Mouse (Mus musculus): Measurements from ENCODE around the gene Dtx2.
A peak's percentile ranks its signal among the peaks of the same experiment; 100 is the strongest.

Gene Dtx2

DNA sequence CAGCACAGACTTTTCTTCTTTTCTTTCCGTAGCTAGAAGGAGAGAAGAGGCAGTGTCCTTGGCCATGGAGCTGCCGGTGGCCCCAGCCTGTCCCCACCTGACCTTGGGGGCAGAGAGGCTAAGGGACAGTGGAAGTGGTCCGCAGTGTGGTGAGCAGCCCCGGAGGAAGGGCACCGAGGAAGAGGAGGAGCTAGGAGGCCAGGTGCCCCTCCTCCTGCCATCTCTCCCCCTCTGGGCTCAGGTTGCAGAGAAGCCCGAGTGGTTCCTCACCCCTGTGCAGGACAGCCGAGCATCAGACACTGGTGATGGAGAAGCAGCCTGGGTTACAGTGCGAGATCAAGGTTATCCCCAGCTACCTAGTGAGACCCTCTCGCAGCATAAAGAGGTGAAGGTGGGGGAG lies 20.2 kb upstream of the Dtx2 start, which contains the start of gene Ssc4d:
Gene Ssc4d, minus strand, starts transcription at position 167 of the 400 bp plus-strand sequence.
- DNase-seq (ENCODE audit: low read depth, low spot score), result no peak

DNA sequence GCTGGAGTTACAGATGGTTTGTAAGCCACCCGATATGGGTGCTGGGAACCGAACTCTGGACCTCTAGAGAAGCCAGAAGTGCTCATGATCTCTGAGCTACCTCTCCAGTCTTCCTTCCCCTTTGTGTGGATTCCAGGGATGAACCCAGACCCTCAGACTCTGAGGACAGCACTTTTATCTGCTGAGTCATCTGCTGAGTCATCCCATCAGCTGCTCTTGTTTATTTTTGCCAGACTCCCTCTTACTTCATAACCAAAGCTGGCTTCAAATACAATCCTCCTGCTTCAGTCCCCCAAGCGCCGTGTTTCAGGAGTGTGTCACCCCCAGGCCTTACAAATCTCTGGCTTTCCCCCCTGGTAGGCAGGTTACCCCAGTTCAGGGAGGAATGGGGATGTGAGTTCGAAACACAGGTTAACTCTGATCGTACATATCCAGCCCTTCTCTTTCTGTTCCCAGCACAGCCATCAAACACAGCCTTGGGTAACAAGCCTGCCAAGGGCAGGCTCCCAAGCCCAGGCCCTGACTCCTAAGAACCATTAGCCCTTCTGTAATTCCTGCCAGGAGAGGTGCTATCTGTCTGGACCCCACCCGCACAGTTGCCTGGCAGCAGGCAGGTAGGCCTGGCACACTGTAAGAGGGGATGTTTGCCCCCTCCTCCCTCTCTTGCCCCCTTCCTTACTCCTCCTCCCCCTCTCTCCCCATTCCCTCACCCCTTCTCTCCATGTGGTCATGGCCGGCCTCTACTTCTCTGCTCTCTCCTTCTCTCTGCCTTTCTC lies 18.5 kb upstream of the Dtx2 start:
- DNase-seq (ENCODE audit: low read depth, low spot score), result peak; percentile 55

DNA sequence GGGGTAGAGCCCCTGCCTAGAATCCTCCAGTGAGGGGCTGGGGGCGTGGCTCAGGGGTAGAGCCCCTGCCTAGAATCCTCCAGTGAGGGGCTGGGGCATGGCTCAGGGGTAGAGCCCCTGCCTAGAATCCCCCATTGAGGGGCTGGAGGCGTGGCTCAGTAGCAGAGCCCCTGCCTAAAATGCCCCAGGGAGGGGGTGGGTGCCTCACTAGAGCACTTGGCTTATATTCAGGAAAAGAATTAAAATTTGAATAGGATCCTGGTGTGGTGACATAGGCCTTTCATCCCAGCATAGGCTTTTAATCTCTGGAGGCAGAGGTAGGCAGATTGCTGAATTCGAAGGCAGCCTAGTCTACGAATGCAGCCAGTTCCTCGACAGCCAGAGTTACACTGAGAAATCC lies 15.2 kb upstream of the Dtx2 start:
- DNase-seq (ENCODE audit: low read depth, low spot score), result no peak

DNA sequence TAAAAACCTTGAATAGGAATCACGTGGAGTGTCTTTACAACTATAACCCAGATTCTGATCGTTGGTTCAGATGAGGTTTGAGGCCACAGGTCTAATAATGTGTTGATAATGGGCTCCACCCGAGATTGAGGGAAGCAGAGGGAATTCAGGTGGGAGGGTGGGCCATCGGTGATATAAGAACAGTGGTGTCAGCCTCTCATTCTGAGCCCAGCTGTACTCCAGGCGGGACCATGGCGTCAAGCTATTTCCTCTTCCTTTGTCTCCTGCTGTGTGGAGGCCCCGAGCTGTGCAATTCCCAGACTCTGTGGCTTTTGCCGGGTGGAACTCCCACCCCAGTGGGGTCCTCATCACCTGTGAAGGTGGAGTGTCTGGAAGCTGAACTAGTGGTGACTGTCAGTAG lies 14.7 kb upstream of the Dtx2 start, which contains the start of gene Zp3:
Gene Zp3, plus strand, starts transcription at position 196 of the 400 bp plus-strand sequence.
- DNase-seq (ENCODE audit: low read depth, low spot score), result no peak

DNA sequence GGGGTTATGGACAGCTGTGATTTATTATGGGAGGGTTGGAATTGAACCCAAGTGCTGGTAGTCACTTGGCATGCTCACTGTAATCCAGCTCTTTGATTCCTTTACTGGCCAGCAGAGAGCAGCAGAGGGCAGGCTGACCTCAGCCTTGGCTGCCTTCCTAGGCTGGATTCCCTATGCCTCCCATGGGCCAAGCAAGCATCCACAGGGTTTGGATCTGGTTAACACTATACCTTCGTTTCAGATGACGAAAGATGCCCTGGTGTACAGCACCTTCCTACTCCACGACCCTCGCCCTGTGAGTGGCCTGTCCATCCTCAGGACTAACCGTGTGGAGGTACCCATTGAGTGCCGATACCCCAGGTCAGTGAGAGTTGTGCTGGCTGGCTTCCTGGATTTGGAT lies 12.2 kb upstream of the Dtx2 start:
- peak; percentile 81 for DNase-seq (ENCODE audit: low read depth, low spot score)

DNA sequence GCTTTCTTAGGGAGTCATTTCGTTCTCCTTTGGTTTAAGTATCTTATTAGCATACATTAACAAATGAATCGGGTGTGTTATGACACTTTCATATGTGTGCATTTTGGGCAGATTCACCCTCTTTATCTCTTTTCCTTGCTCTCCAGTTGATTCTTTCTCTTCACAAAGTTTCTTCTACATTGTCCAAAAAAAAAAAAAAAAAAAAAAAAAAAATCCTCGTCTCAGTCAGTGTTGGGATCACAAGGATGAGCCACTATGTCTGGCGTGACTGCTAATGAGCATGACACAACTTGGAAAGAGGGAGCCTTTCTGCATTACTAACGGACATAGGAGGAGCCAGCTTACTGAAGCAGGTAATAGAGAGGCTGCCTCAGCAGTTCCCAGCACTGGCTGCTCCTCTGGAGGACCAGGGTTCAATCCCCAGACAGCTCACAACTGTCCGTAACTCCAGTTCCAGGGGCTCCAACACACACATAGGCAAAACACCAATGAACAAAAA lies 10.0 kb upstream of the Dtx2 start:
- DNase-seq (ENCODE audit: low read depth, low spot score), result no peak

DNA sequence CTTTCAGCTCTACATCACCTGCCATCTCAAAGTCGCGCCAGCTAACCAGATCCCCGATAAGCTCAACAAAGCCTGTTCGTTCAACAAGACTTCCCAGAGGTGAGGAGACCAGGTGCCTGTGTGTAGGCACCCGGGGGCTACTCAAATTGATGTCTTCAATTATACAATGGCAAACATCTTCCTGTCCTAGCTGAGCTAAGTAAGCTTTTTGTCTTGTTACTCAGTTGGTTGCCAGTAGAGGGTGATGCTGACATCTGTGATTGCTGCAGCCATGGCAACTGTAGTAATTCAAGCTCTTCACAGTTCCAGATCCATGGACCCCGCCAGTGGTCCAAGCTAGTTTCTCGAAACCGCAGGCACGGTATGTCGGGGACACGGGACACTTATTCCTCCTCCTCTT lies 7.4 kb upstream of the Dtx2 start:
- DNase-seq (ENCODE audit: low read depth, low spot score), result peak; percentile 66

DNA sequence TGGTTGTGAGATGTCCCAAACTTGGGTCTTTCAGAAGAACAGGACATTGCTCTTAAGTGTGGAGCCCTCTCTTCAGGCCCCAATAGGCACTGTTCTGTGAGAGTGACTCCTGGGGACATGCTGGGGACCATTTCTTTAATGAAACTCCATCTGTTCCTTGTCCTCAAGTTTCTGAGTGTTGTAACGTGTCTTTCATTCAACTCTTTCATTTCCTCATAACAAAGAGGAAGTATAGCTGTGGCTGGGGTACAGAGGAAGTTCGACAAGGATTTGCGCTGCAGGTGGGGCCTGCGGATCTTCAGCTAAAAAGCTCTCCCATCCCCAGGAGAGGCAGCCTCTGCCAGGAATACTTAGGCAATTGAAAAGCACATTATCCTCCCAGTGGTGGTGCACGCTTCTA lies 4.0 kb upstream of the Dtx2 start:
- DNase-seq (ENCODE audit: low read depth, low spot score), result peak; percentile 10

DNA sequence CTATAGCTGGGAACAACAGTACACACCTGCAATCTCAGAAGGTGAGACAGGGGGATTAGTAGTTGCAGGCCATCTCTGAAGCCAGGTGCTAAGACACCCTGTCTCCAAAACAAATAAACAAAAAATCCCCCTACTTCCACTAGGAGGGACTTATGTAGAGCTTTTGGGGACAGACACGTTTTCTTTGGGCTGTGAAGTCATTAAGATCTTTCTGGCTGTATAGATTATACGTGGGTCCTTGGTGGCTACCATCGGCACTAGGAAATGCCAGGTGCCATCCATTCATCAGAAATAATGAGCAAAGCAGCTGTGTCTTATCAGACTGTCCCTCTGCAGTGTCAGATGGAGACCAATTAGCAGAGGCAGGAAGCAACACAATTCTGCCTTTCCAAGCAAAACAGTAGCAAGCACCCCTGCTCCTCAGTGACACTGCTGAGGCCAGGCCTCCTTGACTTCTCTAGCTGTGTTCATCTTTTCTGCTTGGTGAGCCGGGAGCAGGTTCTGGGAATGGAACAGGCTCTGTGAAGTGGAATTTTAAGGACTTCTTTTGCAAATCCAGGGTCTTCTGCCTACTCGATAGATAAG lies 1.1 kb upstream of the Dtx2 start:
- no peak for DNase-seq (ENCODE audit: low read depth, low spot score)

DNA sequence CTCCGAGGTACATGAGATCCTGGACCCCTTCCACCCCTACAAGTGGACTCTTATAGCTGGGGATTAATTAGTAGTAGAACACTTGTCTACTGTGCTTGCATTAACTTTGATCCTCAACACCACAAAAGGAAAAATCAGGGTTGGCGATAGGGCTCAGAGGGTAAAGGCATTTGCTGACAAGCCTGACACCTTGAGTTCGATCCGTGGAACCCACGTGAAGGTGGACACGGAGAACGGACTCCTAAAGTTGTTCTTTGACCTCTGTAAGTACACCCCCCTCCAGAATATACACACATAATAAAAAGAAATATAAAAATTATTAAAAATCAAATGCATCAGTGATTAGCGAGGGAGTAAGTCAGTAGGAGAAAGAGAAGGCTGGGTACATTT lies 270 bp upstream of the Dtx2 start:
- DNase-seq (ENCODE audit: low read depth, low spot score), result no peak

DNA sequence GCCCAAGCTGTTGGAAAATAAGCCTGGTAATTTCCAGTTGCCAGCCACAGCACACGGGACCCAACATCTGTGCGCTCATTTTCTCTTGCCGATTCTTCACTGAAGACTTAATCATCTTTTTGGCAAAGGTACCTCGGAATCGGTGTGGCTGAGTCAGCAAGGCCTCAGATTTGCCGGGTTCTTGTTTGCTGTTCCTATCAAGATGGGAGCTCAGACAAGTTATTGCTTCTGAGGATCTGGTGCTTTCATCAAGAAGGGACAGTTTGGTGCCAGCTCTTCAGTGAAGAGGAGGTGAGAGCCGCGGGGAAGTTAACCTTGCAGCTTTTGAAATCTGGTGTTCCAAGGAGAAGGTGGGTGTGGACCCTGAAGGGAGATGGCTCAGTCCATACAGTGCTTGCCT lies 1.6 kb downstream of the Dtx2 start:
- DNase-seq (ENCODE audit: low read depth, low spot score), result peak; percentile 46

DNA sequence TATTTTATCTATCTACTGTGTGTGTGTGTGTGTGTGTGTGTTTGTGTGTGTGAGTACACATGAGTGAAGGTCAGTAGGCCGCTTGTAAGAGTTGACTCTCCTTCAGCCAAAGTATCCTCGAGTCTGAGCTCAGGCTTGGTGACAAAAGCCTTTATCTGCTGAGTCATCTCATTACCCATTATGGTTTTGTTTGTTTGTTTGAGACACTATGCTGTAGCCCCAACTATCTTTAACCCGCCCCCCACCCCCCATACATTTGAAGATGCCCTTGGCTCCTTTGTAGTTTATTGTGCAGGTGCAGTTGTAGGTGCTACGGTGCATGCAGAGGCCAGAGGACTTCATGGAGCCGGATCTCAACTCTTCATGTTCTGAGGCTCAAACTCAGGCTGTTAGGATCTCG lies 6.6 kb downstream of the Dtx2 start:
- DNase-seq (ENCODE audit: low read depth, low spot score), result no peak

DNA sequence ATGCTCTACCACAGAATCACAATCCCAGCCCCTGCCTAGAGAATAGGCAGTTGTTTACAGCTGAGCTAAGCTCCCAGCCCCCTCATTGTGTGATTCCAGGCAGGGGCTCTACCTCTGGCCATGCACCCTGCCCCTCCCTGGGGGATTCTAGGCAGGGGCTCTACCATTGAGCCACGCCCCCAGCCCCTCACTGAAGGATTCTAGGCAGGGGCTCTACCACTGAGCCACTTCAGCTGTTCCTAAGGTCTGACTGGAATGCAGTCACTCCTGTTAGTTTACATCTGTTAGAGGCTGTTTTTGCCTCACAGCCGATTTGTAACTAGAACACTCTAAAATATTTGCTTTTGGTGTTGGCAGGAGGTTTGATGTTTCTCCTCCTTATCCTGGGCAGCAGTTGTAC lies 7.7 kb downstream of the Dtx2 start:
- no peak for DNase-seq (ENCODE audit: low read depth, low spot score)

DNA sequence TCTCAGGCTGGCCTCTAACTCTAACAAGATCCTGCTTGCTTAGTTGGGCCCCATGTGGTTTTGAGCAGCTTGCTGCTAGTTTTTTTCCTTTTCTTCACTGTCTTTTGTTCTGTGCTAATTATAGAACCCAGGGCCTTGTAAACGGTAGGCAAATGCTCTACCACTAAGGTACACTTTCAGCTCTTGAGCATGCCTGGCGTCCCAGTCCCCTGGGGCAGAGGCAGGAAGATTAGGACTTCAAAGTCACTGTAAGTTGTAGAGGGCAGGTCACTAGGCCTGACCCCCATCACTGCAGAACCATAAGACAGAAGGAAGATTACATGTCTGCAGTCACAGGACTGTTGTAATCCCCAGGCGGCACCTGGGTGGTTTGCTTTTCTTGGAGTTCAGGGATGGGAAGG lies 8.2 kb downstream of the Dtx2 start:
- no peak for DNase-seq (ENCODE audit: low read depth, low spot score)

DNA sequence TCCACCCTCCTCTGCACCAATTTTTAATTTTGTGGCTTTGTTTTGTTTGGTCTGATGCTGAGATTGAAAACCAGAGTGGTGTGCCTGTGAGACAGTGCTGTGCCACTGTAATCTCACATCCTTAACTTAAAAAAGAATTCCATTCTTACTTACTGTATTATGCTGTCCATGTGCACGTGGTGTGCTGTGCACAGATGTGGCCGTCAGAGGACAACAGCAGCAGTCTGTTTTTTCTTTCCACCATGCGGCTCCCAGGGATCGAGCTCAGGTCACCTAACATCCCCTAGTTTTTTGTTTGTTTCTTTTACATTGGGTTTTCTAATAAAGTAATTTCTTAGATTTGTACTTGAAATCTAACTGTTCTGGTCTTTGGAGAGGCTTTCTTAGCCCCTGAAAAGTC lies 9.9 kb downstream of the Dtx2 start:
- DNase-seq (ENCODE audit: low read depth, low spot score), result no peak

DNA sequence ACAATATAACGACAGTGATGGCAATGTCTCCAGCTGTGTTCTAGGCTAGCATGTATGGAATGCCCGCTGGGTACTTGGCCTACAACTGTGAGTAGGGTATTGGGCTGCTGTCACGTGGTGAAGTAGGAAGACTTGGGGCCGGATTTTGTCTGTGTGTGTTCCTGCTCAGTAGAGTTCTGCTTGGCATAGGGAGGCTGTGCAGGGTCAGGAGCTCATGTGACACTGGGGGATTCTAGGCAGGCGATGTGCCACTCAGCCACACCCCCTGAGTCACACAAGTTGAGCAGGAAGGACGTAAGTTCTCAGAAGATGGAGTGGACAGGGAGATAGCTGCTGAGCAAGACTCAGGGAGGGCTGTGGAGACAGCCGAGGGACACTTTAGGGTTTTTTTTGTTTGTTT lies 13.1 kb downstream of the Dtx2 start:
- no peak for DNase-seq (ENCODE audit: low read depth, low spot score)

DNA sequence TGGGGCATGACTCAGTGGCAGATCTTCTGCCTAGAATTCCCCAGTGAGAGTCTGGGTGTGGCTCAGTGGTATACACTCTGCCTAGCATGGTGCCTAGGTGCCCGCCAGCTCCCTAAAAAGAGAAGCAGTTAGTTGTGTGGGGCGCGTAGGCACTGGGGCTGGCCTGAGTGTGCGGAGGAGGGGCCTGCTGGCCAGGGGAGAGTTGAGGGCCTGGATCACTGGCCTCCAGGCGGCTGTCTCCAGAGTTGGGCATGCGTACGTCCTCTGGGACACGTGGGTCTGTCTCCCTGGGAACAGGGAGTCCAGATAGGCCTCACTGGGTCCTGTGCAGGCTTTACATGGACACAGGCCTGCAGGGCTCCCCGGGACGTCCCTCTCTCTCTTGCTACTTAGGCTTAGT lies 20.3 kb downstream of the Dtx2 start:
- no peak for DNase-seq (ENCODE audit: low read depth, low spot score)

DNA sequence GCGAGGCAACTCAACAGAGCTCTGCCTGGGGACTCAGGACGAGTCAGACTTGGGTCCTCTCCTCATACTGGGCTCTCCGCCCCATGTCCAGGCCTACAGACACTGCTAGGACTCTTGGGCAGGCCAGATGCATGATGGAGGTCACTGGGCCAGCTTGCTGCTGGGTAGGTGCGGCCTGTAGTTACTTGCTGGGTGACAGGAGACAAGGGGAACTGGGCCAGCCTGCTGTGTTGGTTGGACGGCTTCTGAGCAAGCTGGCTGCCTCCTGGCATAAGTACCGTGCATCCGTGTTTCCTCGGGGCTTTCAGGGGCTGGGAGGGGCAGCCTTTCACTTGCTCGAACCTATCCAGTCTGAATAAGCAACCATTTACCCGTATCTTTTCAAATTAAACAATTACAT lies 21.0 kb downstream of the Dtx2 start:
- DNase-seq (ENCODE audit: low read depth, low spot score), result no peak

DNA sequence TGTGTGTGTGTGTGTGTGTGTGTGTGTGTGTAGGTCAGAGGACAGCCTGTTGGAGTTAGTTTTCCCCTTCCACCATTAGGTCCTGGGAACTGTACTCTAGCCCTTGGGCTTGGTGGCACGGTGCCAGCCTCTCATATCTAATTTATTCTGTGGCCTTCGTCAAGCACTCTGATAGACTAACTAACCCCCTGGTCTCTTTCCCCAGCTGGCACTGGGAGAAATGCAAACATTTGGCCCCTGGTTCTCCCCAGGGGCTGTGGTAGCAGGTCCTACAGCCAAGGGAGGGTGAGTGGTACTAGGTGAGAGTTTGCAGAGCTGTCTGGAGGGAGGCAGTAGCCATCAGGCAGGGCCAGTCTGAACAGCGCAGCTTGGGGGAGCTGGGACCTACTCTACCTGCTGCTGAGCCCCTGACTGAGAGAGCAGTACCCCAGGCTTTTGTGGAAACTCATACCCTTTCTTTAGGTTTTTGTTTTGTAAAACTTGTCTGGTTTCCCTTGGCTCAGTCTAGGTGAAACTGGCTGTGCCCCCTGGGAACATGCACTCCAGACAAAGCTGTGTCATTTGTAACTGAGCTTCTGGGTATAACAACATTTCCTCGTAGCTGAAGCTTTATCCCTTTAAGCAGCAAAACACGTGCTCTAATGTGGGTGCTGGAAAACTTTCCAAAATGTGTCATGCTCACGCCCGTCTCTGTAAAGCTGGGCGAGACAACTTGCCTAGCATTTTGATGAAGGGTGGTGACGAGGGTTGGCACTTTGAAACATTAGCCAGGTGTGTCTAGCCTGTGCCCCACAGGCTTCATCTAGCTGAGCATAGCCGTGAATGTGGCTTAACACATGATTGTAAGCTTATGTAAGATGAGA lies 21.6 kb downstream of the Dtx2 start:
- peak; percentile 41 for DNase-seq (ENCODE audit: low read depth, low spot score)

DNA sequence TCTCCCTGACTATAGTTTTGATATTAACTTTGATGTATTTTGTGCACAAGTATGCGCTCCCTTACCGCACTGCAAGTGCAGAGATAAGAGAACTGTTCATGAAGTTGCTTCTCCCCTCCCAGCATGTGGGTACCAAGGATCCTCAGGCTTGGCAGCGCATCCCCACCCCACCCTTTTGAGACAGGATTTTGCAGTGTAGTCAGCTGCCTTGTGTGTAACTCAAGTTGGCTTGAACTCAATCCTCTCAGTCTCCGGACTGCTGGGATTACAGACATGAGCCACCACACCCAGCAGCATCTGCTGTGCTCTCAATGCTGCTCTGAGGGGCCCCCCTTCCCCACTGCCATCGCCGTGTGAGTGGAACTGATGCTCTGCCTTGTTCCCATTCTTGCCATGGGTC lies 22.7 kb downstream of the Dtx2 start:
- peak; percentile 20 for DNase-seq (ENCODE audit: low read depth, low spot score)

DNA sequence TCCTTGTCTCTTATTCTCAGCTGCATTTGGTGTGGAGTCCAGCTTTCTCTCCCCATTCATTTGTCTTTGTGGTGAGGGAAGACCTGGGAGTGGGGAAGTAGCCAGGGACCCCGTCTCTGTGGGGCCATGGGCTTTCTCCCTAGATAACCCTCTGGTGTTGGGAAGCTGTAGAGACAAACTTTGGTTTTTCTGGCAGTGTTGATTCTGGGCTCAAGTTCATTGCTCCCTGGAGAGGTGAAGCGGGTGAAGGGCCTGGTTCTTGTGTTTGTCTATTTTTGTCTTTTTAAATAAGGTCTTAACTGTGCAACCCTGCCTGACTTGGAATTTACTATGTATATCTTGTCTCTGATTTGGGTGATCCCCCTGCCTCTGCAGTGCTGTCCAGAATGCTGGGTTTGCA lies 24.1 kb downstream of the Dtx2 start:
- no peak for DNase-seq (ENCODE audit: low read depth, low spot score)

DNA sequence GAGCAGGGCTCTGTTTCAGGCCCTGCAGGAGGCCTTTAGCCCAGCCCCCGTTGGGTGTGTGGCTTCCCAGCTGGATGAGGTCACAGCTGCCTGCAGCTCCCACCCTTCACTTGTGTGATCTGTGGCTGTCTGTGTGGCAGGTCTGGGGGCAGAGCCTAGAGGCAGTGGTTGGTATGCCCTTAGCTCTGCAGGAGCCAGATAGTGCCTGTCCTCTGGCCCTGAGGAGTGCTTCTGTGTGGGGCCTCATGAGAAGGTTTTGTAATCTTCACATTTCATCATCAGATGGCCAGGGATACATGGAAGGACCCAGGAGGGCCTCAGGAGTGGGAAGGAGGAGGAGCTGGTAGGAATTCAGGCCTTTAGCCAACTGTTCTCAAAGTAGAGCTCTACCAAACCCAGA lies 25.3 kb downstream of the Dtx2 start:
- no peak for DNase-seq (ENCODE audit: low read depth, low spot score)
